Comparison of ENCODE assay signal across 14 mouse cellular contexts in the genomic region with DNA sequence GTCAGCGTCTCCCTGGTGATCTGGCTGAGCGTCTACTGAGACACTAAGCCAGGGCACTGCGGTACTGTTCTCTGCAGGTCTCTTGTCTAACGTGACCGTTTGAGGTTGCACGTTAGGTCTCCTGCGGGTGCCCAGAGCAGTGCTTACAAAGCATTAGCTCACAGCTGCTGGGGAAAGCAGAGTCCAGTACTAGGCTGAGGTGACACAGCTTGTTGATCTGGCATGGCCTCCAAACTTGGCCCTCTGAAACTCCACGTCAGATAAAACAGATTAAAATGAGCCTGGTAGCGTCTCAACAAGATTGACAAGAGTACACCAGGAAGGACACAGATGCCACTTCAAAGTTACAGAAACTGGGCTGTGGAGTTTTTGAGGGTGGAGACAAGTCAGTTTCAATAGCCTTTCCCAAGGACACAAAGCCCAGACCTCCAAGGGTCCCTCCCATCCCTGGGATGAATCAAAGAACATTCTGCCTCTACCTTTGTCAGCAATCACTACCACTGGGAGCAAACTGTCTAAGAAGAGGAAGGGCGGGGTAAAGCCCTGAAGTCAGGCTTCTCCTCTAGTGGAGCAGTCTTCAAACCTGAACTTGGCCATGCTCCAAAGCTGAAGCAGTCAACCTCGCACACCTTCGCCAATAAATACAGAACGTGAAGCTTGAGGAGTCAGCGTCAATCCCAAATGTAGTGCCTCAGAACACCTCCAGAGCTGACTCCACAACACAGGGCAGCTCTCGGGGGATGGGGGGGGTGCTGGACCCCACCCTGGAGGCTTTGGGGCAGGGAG. TPM values are rescaled to one million over a fixed set of nuclear protein-coding genes. Genes with fewer than 3 reads are reported as not detected.
DNase-seq lines count a peak whose midpoint lies in the region; ATAC-seq and TF ChIP-seq lines count a peak whose summit lies in the region.
"Had no signal": no experiment of that assay in that cellular context is flagged by ENCODE, and none has a peak within 500 bp of the region (broad histone marks: within the 10 kb centered on the region; RNA-seq: fewer than 3 reads in every experiment).

No protein-coding gene starts in this region.

- H3K27ac ChIP-seq in liver, adult 2 months (replicated peaks; ENCODE audit: insufficient read depth, low read depth, low read length) = no peak overlapping the region
- peak overlapping the region; percentile 81 for H3K27ac ChIP-seq in intestine, postnatal 0 days (ENCODE audit: low read depth, low read length)
- H3K27ac ChIP-seq in stomach, postnatal 0 days (replicated peaks) = 0 out of 2 replicates have a peak overlapping the region, but pooled peaks have one; percentile 30
- H3K27ac ChIP-seq in liver, embryonic 11.5 days (ENCODE audit: low read depth, low read length) = no peak overlapping the region
- H3K27ac ChIP-seq: forebrain, embryonic 13.5 days; midbrain, embryonic 15.5 days had no signal

- no peak for TF ChIP-seq POLR2A in liver, adult 2 months (IDR thresholded peaks at IDR 0.05; ENCODE audit: extremely low read depth, insufficient read depth, low read length)

- H3K36me3 ChIP-seq in liver, adult 2 months (ENCODE audit: control insufficient read depth, insufficient read depth, low read length) = peaks cover 2% of the 10 kb centered on the region; the same call in 1 of the 2 replicates
- H3K36me3 ChIP-seq in intestine, postnatal 0 days (ENCODE audit: control insufficient read depth, insufficient read depth) = no peaks in the 10 kb centered on the region
- H3K36me3 ChIP-seq in stomach, postnatal 0 days (ENCODE audit: control insufficient read depth, insufficient read depth, low read length) = no peaks in the 10 kb centered on the region; the same call in 1 of the 2 replicates
- 0 out of 2 replicates have a peak, but pooled peaks cover 3% of the 10 kb centered on the region for H3K36me3 ChIP-seq in liver, embryonic 11.5 days (ENCODE audit: control insufficient read depth, insufficient read depth, low read length)
- H3K36me3 ChIP-seq: midbrain, embryonic 15.5 days had no signal

- no peak for TF ChIP-seq EP300 in stomach, postnatal 0 days (optimal IDR thresholded peaks at IDR 0.05)

- H3K4me2 ChIP-seq in intestine, postnatal 0 days (replicated peaks; ENCODE audit: low read depth) = no peak overlapping the region
- H3K4me2 ChIP-seq in stomach, postnatal 0 days (replicated peaks; ENCODE audit: low read depth) = no peak overlapping the region
- no peak overlapping the region for H3K4me2 ChIP-seq in liver, embryonic 11.5 days
- H3K4me2 ChIP-seq: forebrain, embryonic 13.5 days; midbrain, embryonic 15.5 days had no signal

- no peaks in the 10 kb centered on the region for H3K9me3 ChIP-seq in intestine, postnatal 0 days (ENCODE audit: control insufficient read depth)
- no peaks in the 10 kb centered on the region for H3K9me3 ChIP-seq in stomach, postnatal 0 days (ENCODE audit: control insufficient read depth, low read length)
- no peaks in the 10 kb centered on the region for H3K9me3 ChIP-seq in liver, embryonic 11.5 days (ENCODE audit: control insufficient read depth, low read length)
- H3K9me3 ChIP-seq: forebrain, embryonic 13.5 days; midbrain, embryonic 15.5 days had no signal

- H3K4me1 ChIP-seq in liver, adult 2 months (ENCODE audit: control insufficient read depth, insufficient read depth, low read length) = no peaks in the 10 kb centered on the region
- H3K4me1 ChIP-seq in intestine, postnatal 0 days (replicated peaks; ENCODE audit: control insufficient read depth, insufficient read depth, low read length) = peaks cover 7% of the 10 kb centered on the region; the same call in 1 of the 2 replicates
- no peaks in the 10 kb centered on the region for H3K4me1 ChIP-seq in stomach, postnatal 0 days (replicated peaks; ENCODE audit: control insufficient read depth, insufficient read depth)
- H3K4me1 ChIP-seq in liver, embryonic 11.5 days (replicated peaks; ENCODE audit: control insufficient read depth, insufficient read depth, low read length) = no peaks in the 10 kb centered on the region
- H3K4me1 ChIP-seq: forebrain, embryonic 13.5 days; midbrain, embryonic 15.5 days had no signal

- no peak overlapping the region for H3K4me3 ChIP-seq in liver, adult 2 months (ENCODE audit: insufficient read depth, low read depth, low read length)
- no peak overlapping the region for H3K4me3 ChIP-seq in intestine, postnatal 0 days (ENCODE audit: low read depth, low read length)
- no peak overlapping the region for H3K4me3 ChIP-seq in stomach, postnatal 0 days (ENCODE audit: low read depth, low read length)
- H3K4me3 ChIP-seq in liver, embryonic 11.5 days (ENCODE audit: low read depth, low read length) = no peak overlapping the region
- H3K4me3 ChIP-seq: forebrain, embryonic 13.5 days; midbrain, embryonic 15.5 days had no signal

- no peaks in the 10 kb centered on the region for H3K27me3 ChIP-seq in liver, adult 2 months (ENCODE audit: control insufficient read depth, insufficient read depth, low read length)
- no peaks in the 10 kb centered on the region for H3K27me3 ChIP-seq in intestine, postnatal 0 days (replicated peaks; ENCODE audit: control insufficient read depth, insufficient read depth, low read length)
- H3K27me3 ChIP-seq in stomach, postnatal 0 days (ENCODE audit: control insufficient read depth, insufficient read depth, low read length) = no peaks in the 10 kb centered on the region
- H3K27me3 ChIP-seq in liver, embryonic 11.5 days (replicated peaks; ENCODE audit: control insufficient read depth, insufficient read depth, low read length) = no peaks in the 10 kb centered on the region
- H3K27me3 ChIP-seq: forebrain, embryonic 13.5 days; midbrain, embryonic 15.5 days had no signal

- TF ChIP-seq CTCF in liver, adult 2 months (IDR thresholded peaks at IDR 0.05; ENCODE audit: low read depth, low read length) = no peak
- no peak for TF ChIP-seq CTCF in intestine, postnatal 0 days (IDR thresholded peaks at IDR 0.05; ENCODE audit: low read depth)
- no peak for TF ChIP-seq CTCF in stomach, postnatal 0 days (IDR thresholded peaks at IDR 0.05; ENCODE audit: low read depth)

- H3K79me2 ChIP-seq in liver, adult 2 months (ENCODE audit: control insufficient read depth, insufficient read depth, low read length) = peaks cover 2% of the 10 kb centered on the region; the same call in 1 of the 2 replicates

- H3K9ac ChIP-seq in liver, adult 2 months (ENCODE audit: low read depth, low read length) = no peak overlapping the region
- no peak overlapping the region for H3K9ac ChIP-seq in intestine, postnatal 0 days (ENCODE audit: low read depth, low read length)
- H3K9ac ChIP-seq in stomach, postnatal 0 days (ENCODE audit: low read length) = no peak overlapping the region
- H3K9ac ChIP-seq in liver, embryonic 11.5 days (ENCODE audit: low read depth, low read length) = no peak overlapping the region
- H3K9ac ChIP-seq: forebrain, embryonic 13.5 days; midbrain, embryonic 15.5 days had no signal

- peak; percentile 55 for DNase-seq in liver, adult 2 months (ENCODE audit: extremely low read depth, low read depth, low spot score)
- no peak for DNase-seq in liver
- peak; percentile 67 to 74 for DNase-seq in kidney, postnatal 36 days
- peak; percentile 44 for DNase-seq in stomach, postnatal 0 days (ENCODE audit: low spot score)
- no peak for DNase-seq in cerebellum, adult 9-11 months
- no peak for DNase-seq in right cerebral cortex, postnatal 14 days
- DNase-seq in liver, embryonic 11.5 days (ENCODE audit: low spot score) = no peak
- DNase-seq: cerebellum, adult 11 months; gastrocnemius, postnatal 25 days; heart, postnatal 10 days; thymus, adult 18-20 months had no signal

- ATAC-seq in intestine, postnatal 0 days = peak; percentile 65
- no peak for ATAC-seq in stomach, postnatal 0 days (ENCODE audit: low FRiP score, low TSS enrichment)
- no peak for ATAC-seq in liver, embryonic 11.5 days (replicated peaks; ENCODE audit: low FRiP score)
- ATAC-seq: forebrain, embryonic 13.5 days; midbrain, embryonic 15.5 days had no signal

- 93% methylated on average over 15 of the region's 15 CpGs for WGBS in liver, adult 2 months
- 45% methylated on average over 15 of the region's 15 CpGs for WGBS in intestine, postnatal 0 days
- WGBS in stomach, postnatal 0 days = 63% methylated on average over 15 of the region's 15 CpGs
- 88% methylated on average over 15 of the region's 15 CpGs for WGBS in liver, embryonic 11.5 days

RNA-seq across cellular contexts. Expression of gene Anpep, which starts 29.8 kb away (rescaled TPM):
- 31.4 and 56.5 TPM in 2 replicates for total RNA-seq in liver, adult 2 months (2014; rRNA removed)
- polyA plus RNA-seq in liver, adult 2 months (2012; rRNA removed) = 92.5 and 100 TPM in 2 replicates
- 476 and 488 TPM in 2 replicates for polyA plus RNA-seq in intestine, postnatal 0 days (2015; fragmentation: Nextera tagmentation; extraction: Ambion mirVana)
- polyA plus RNA-seq in stomach, postnatal 0 days (2015; fragmentation: Nextera tagmentation; extraction: Ambion mirVana) = 31.4 and 36.8 TPM in 2 replicates
- 24.2 and 28.5 TPM in 2 replicates for polyA plus RNA-seq in liver, embryonic 11.5 days (2014; fragmentation: Nextera tagmentation; extraction: Ambion mirVana)

RNA-seq across cellular contexts. Expression of gene Ap3s2, which starts 29.8 kb away (rescaled TPM):
- total RNA-seq in liver, adult 2 months (2014; rRNA removed) = 5.6 and 6.3 TPM in 2 replicates
- polyA plus RNA-seq in liver, adult 2 months (2012; rRNA removed) = 9.9 and 10.3 TPM in 2 replicates
- polyA plus RNA-seq in intestine, postnatal 0 days (2015; fragmentation: Nextera tagmentation; extraction: Ambion mirVana) = 21.2 and 21.3 TPM in 2 replicates
- 17.7 and 17.8 TPM in 2 replicates for polyA plus RNA-seq in stomach, postnatal 0 days (2015; fragmentation: Nextera tagmentation; extraction: Ambion mirVana)
- polyA plus RNA-seq in liver, embryonic 11.5 days (2014; fragmentation: Nextera tagmentation; extraction: Ambion mirVana) = 28.7 and 30.9 TPM in 2 replicates

RNA-seq across cellular contexts. Expression of gene Arpin, which starts 44.5 kb away (rescaled TPM):
- total RNA-seq in liver, adult 2 months (2014; rRNA removed) = 6.2 and 7.3 TPM in 2 replicates
- 3.5 and 4.0 TPM in 2 replicates for polyA plus RNA-seq in liver, adult 2 months (2012; rRNA removed)
- 36.1 and 37.5 TPM in 2 replicates for polyA plus RNA-seq in intestine, postnatal 0 days (2015; fragmentation: Nextera tagmentation; extraction: Ambion mirVana)
- polyA plus RNA-seq in stomach, postnatal 0 days (2015; fragmentation: Nextera tagmentation; extraction: Ambion mirVana) = 34.3 and 34.9 TPM in 2 replicates
- polyA plus RNA-seq in liver, embryonic 11.5 days (2014; fragmentation: Nextera tagmentation; extraction: Ambion mirVana) = 9.9 and 10.6 TPM in 2 replicates

Comparison
In these comparisons a context has a peak if more than half of its experiments do, and no peak if none do; other contexts are left out.
1. DNase-seq: peak in liver, adult 2 months (single experiment), kidney, postnatal 36 days (2 of 2) and stomach, postnatal 0 days (single experiment); none in liver (single experiment), cerebellum, adult 9-11 months (single experiment), right cerebral cortex, postnatal 14 days (single experiment) and liver, embryonic 11.5 days (single experiment).
2. H3K27ac ChIP-seq: peak in intestine, postnatal 0 days (single experiment) and stomach, postnatal 0 days (single experiment); none in liver, adult 2 months (single experiment) and liver, embryonic 11.5 days (single experiment).